8 mouse cellular contexts compared by ENCODE assay signal in the genomic region with DNA sequence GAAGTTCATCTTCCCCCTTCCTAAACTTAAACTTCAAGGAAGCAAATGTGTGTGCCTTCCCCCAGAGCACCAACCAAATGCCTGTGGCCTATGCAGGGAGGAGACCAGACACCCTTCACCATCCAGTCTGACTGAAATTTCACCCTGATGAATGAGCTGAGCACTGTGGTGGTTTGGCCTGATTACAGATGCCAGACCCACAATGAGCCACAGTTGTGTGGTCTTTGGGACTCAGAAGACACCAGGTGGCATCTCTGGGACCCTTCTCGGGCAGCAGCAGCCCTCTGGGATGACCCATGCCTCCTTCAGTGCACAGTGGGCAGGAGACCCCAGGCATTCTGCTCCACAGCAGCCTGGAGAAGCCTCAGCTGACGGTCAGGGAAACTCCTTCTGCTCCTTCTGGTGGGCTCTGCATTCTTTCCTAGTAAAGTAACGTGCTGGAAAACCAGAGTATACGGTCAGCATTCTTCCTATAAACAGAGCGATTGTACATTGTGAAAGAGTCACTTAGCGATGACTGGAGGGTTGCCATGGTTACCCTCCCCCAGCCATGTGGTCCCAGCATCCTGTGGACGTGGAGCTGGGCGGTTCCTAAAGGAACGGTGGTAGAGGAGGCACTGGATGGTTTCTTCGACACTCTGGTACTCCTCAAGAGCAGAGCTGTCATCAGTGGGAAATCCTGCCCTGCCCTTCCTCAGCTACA. TPM values are rescaled to one million over a fixed set of nuclear protein-coding genes. Genes with fewer than 3 reads are reported as not detected.
DNase-seq lines count a peak whose midpoint lies in the region; ATAC-seq and TF ChIP-seq lines count a peak whose summit lies in the region.

No protein-coding gene starts in this region.

- H3K9me3 ChIP-seq in heart, embryonic 13.5 days: no peaks in the 10 kb centered on the region
- no peaks in the 10 kb centered on the region for H3K9me3 ChIP-seq in embryonic facial prominence, embryonic 12.5 days
- H3K9me3 ChIP-seq in hindbrain, embryonic 15.5 days: no peaks in the 10 kb centered on the region
- no peaks in the 10 kb centered on the region for H3K9me3 ChIP-seq in limb, embryonic 15.5 days
- H3K9me3 ChIP-seq in stomach, embryonic 14.5 days (ENCODE audit: control insufficient read depth, low read depth, low read length): no peaks in the 10 kb centered on the region

- no peak overlapping the region for H3K4me3 ChIP-seq in heart, embryonic 13.5 days
- H3K4me3 ChIP-seq in heart, adult 2 months: no peak overlapping the region
- no peak overlapping the region for H3K4me3 ChIP-seq in embryonic facial prominence, embryonic 12.5 days
- H3K4me3 ChIP-seq in hindbrain, embryonic 15.5 days: no peak overlapping the region
- no peak overlapping the region for H3K4me3 ChIP-seq in limb, embryonic 15.5 days
- H3K4me3 ChIP-seq in stomach, embryonic 14.5 days (ENCODE audit: low read depth, low read length): no peak overlapping the region

- peaks cover 38% of the 10 kb centered on the region for H3K4me1 ChIP-seq in heart, embryonic 13.5 days
- peaks cover 3% of the 10 kb centered on the region; the same call in 1 of the 2 replicates for H3K4me1 ChIP-seq in heart, adult 2 months (ENCODE audit: control insufficient read depth, insufficient read depth, low read length)
- peaks cover 25% of the 10 kb centered on the region for H3K4me1 ChIP-seq in embryonic facial prominence, embryonic 12.5 days
- H3K4me1 ChIP-seq in hindbrain, embryonic 15.5 days (replicated peaks): peaks cover 16% of the 10 kb centered on the region
- peaks cover 41% of the 10 kb centered on the region for H3K4me1 ChIP-seq in limb, embryonic 15.5 days
- peaks cover 17% of the 10 kb centered on the region for H3K4me1 ChIP-seq in stomach, embryonic 14.5 days (ENCODE audit: control insufficient read depth, insufficient read depth, low read length)

- H3K27ac ChIP-seq in heart, embryonic 13.5 days (replicated peaks): peak overlapping the region; percentile 89
- no peak overlapping the region for H3K27ac ChIP-seq in heart, adult 2 months
- peak overlapping the region; percentile 87 for H3K27ac ChIP-seq in embryonic facial prominence, embryonic 12.5 days
- peak overlapping the region; percentile 61 for H3K27ac ChIP-seq in hindbrain, embryonic 15.5 days (replicated peaks)
- H3K27ac ChIP-seq in limb, embryonic 15.5 days: peak overlapping the region; percentile 93
- peak overlapping the region; percentile 96 for H3K27ac ChIP-seq in stomach, embryonic 14.5 days (ENCODE audit: low read length)

- intact Hi-C loops in heart, adult 2 months (cut with DNase I): no loop called here

- no peak for TF ChIP-seq CTCF in heart, adult 2 months (IDR thresholded peaks at IDR 0.05)

- ATAC-seq in heart, embryonic 13.5 days (ENCODE audit: extremely low read depth, insufficient number of reproducible peaks, low FRiP score, low TSS enrichment): peak; percentile 64; the same call in 1 of the 2 replicates
- peak; percentile 65; the same call in 1 of the 2 replicates for ATAC-seq in embryonic facial prominence, embryonic 12.5 days (ENCODE audit: insufficient number of reproducible peaks, insufficient read depth, low FRiP score, low TSS enrichment)
- ATAC-seq in hindbrain, embryonic 15.5 days (ENCODE audit: low FRiP score, low read depth): peak; percentile 85
- ATAC-seq in limb, embryonic 15.5 days (ENCODE audit: insufficient number of reproducible peaks, low FRiP score, low TSS enrichment, low read depth): peak; percentile 85
- ATAC-seq in stomach, embryonic 14.5 days (ENCODE audit: insufficient number of reproducible peaks, insufficient read depth, low FRiP score, low read depth): peak; percentile 92

- H3K79me2 ChIP-seq in heart, adult 2 months (replicated peaks; ENCODE audit: control insufficient read depth, insufficient read depth, low read length): no peaks in the 10 kb centered on the region

- H3K4me2 ChIP-seq in heart, embryonic 13.5 days: 0 out of 2 replicates have a peak overlapping the region, but pooled peaks have one; percentile 9
- no peak overlapping the region for H3K4me2 ChIP-seq in embryonic facial prominence, embryonic 12.5 days (replicated peaks)
- H3K4me2 ChIP-seq in hindbrain, embryonic 15.5 days: no peak overlapping the region; the same call in 1 of the 2 replicates
- H3K4me2 ChIP-seq in limb, embryonic 15.5 days: 0 out of 2 replicates have a peak overlapping the region, but pooled peaks have one; percentile 15
- 0 out of 2 replicates have a peak overlapping the region, but pooled peaks have one; percentile 0 for H3K4me2 ChIP-seq in stomach, embryonic 14.5 days (replicated peaks; ENCODE audit: low read depth, low read length)

- 20% methylated on average over 10 of the region's 10 CpGs for WGBS in heart, embryonic 13.5 days
- 40% methylated on average over 10 of the region's 10 CpGs for WGBS in heart, adult 2 months
- 40% methylated on average over 10 of the region's 10 CpGs for WGBS in embryonic facial prominence, embryonic 12.5 days
- 7% methylated on average over 10 of the region's 10 CpGs for WGBS in hindbrain, embryonic 15.5 days
- 23% methylated on average over 10 of the region's 10 CpGs for WGBS in limb, embryonic 15.5 days
- 17% methylated on average over 10 of the region's 10 CpGs for WGBS in stomach, embryonic 14.5 days

- no peak for DNase-seq in heart, adult 2 months
- no peak for DNase-seq in thymus, postnatal 0 days (ENCODE audit: low spot score)
- no peak for DNase-seq in thymus, postnatal 14 days

- TF ChIP-seq POLR2A in heart, adult 2 months (IDR thresholded peaks at IDR 0.05; ENCODE audit: insufficient read depth, low read depth, low read length): no peak

- H3K9ac ChIP-seq in heart, embryonic 13.5 days: peak overlapping the region; percentile 45; the same call in 1 of the 2 replicates
- H3K9ac ChIP-seq in heart, adult 2 months (ENCODE audit: low read depth, low read length): no peak overlapping the region
- no peak overlapping the region for H3K9ac ChIP-seq in embryonic facial prominence, embryonic 12.5 days
- no peak overlapping the region for H3K9ac ChIP-seq in hindbrain, embryonic 15.5 days
- H3K9ac ChIP-seq in limb, embryonic 15.5 days: no peak overlapping the region
- peak overlapping the region; percentile 14; the same call in 1 of the 2 replicates for H3K9ac ChIP-seq in stomach, embryonic 14.5 days (replicated peaks; ENCODE audit: low read depth, low read length)

- no peak for TF ChIP-seq EP300 in heart, adult 2 months (IDR thresholded peaks at IDR 0.05; ENCODE audit: insufficient read depth, low read depth, low read length)

- H3K27me3 ChIP-seq in heart, embryonic 13.5 days (replicated peaks): no peaks in the 10 kb centered on the region
- no peaks in the 10 kb centered on the region for H3K27me3 ChIP-seq in heart, adult 2 months (ENCODE audit: control insufficient read depth, insufficient read depth, low read length)
- no peaks in the 10 kb centered on the region for H3K27me3 ChIP-seq in embryonic facial prominence, embryonic 12.5 days
- no peaks in the 10 kb centered on the region for H3K27me3 ChIP-seq in hindbrain, embryonic 15.5 days
- H3K27me3 ChIP-seq in limb, embryonic 15.5 days: no peaks in the 10 kb centered on the region
- no peaks in the 10 kb centered on the region for H3K27me3 ChIP-seq in stomach, embryonic 14.5 days (ENCODE audit: control insufficient read depth, insufficient read depth, low read length)

- H3K36me3 ChIP-seq in heart, embryonic 13.5 days: no peaks in the 10 kb centered on the region
- no peaks in the 10 kb centered on the region for H3K36me3 ChIP-seq in heart, adult 2 months (ENCODE audit: control insufficient read depth, insufficient read depth, low read length)
- no peaks in the 10 kb centered on the region for H3K36me3 ChIP-seq in embryonic facial prominence, embryonic 12.5 days
- no peaks in the 10 kb centered on the region for H3K36me3 ChIP-seq in hindbrain, embryonic 15.5 days
- no peaks in the 10 kb centered on the region for H3K36me3 ChIP-seq in limb, embryonic 15.5 days
- H3K36me3 ChIP-seq in stomach, embryonic 14.5 days (ENCODE audit: control insufficient read depth, insufficient read depth, low read length): no peaks in the 10 kb centered on the region

RNA-seq across cellular contexts. Expression of a gene that starts 50.3 kb away (rescaled TPM):
- 44.3 and 48.8 TPM in 2 replicates for polyA plus RNA-seq in heart, embryonic 13.5 days (2015; fragmentation: Nextera tagmentation; extraction: Ambion mirVana)
- total RNA-seq in heart, adult 2 months (2021): 10 to 100 TPM; 16.0 to 22.9 TPM
- 15.7 and 17.2 TPM in 2 replicates for polyA plus RNA-seq in heart, adult 2 months (2012; rRNA removed)
- 79.0 and 82.1 TPM in 2 replicates for polyA plus RNA-seq in embryonic facial prominence, embryonic 12.5 days (2016; fragmentation: Nextera tagmentation; extraction: Ambion mirVana)
- 12.0 and 12.7 TPM in 2 replicates for polyA plus RNA-seq in hindbrain, embryonic 15.5 days (2015; fragmentation: Nextera tagmentation; extraction: Ambion mirVana)
- polyA plus RNA-seq in limb, embryonic 15.5 days (2015; fragmentation: Nextera tagmentation; extraction: Ambion mirVana): 259 and 273 TPM in 2 replicates
- 160 and 167 TPM in 2 replicates for polyA plus RNA-seq in stomach, embryonic 14.5 days (2014; fragmentation: Nextera tagmentation; extraction: Ambion mirVana)
- polyA plus RNA-seq in thymus, postnatal 0 days (2015; fragmentation: Nextera tagmentation; extraction: Ambion mirVana): 10.5 and 12.2 TPM in 2 replicates

Comparison
In these comparisons a context has a peak if more than half of its experiments do, and no peak if none do; other contexts are left out.
1. H3K9ac ChIP-seq: peak in heart, embryonic 13.5 days (single experiment) and stomach, embryonic 14.5 days (single experiment); none in heart, adult 2 months (single experiment), embryonic facial prominence, embryonic 12.5 days (single experiment), hindbrain, embryonic 15.5 days (single experiment) and limb, embryonic 15.5 days (single experiment).
2. H3K4me2 ChIP-seq: peak in heart, embryonic 13.5 days (single experiment), limb, embryonic 15.5 days (single experiment) and stomach, embryonic 14.5 days (single experiment); none in embryonic facial prominence, embryonic 12.5 days (single experiment) and hindbrain, embryonic 15.5 days (single experiment).
3. Peak in every context shown above with its lines, with median percentiles within 50 percentile points of each other: ATAC-seq.